Mouse (Mus musculus): ENCODE measurements around the gene Vwa1. TPM values are rescaled to one million over a fixed set of nuclear protein-coding genes. Genes with fewer than 3 reads are reported as not detected.

Vwa1 gene
- polyA plus RNA-seq (2017; shearing (Covaris generic)), result under 1 TPM in 1 of 2 experiments, not detected in 1; 0.25 TPM

DNA sequence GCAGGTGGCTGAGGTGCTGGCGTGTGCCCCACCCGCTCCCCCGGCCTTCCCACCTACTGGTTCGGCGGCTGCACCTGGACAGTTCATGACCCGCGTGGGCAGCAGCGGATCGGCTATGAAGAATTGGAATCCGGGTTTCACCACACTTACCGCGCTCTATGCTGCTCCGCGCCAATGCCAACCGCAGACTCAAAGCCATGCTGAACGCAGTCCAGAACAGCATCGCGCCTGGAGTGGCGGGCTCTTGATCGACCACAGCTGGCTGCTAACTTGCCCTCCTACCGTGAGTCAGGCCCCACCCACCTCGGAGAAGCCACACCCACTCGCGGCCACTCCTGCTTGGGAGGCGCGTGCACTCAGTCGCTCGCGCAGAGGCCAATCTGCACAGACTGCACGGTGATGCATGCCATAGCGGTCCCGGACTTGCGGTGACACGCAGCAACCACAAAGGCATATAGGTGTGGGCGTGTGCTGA is at the start of gene Vwa1:
Vwa1 (minus strand) TSS at position 419 of the 475 bp plus-strand sequence.

DNA sequence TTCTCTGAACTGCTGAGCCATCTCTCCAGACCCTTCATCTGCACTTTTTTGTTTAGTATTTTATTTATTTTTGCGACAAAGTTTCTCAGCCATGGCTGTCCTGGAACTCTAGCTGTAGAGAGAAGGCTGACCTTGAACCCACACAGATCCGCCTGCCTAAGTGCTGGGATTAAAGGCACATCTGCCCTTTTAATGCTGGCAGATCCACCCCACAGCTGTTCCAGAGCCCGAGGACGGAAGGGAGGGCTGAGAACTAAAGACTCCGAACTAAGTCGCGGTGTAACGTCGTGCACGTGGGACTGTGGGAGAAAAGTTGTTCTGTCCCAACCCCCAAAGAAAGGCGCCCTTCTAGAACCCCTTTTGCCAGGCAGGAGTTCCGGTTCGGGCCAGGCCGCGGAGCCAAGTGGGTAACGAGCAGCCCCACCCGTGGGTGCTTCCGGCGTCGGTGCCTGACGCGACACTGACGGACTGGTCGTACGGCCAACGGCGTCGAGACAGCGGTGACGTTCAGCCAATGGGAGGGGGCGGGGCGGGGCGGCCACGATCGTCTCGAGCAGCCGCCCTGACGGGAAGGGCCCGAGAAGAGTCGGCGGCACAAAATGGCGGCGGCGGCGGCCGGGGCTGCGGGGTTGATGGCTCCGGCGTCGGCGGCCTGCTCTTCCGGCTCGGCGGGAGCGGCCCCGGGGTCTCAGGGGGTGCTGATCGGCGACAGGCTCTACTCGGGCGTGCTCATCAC is 37.6 kb upstream of the Vwa1 start, which contains the start of gene Ccnl2:
Ccnl2 (plus strand) TSS at position 561 of the 736 bp plus-strand sequence.

DNA sequence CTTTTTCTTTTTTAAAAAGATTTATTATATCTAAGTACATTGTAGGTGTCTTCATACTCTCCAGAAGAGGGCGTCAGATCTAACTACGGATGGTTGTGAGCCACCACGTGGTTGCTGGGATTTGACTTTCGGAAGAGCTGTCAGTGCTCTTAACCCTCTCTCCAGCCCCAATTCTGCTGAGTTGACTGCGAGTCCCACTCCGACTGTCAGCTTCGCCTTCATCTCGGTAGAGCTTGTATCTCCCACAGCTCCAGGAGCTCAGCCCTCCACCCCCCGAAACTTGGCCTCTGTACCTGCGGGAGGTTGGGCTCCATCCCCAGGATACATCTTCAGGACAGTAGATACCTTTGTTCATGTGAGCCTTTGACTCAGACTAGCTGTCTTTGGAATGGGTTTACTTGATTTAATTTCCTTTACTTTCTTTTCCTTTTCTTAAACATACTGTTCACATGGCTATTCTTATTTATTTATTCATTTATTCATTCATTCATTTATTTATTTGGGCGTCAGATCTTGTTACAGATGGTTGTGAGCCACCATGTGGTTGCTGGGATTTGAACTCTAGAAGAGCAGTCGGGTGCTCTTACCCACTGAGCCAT is 28.3 kb upstream of the Vwa1 start, which contains the start of gene Mrpl20:
Mrpl20 (plus strand) TSS at position 138 of the 599 bp plus-strand sequence.

DNA sequence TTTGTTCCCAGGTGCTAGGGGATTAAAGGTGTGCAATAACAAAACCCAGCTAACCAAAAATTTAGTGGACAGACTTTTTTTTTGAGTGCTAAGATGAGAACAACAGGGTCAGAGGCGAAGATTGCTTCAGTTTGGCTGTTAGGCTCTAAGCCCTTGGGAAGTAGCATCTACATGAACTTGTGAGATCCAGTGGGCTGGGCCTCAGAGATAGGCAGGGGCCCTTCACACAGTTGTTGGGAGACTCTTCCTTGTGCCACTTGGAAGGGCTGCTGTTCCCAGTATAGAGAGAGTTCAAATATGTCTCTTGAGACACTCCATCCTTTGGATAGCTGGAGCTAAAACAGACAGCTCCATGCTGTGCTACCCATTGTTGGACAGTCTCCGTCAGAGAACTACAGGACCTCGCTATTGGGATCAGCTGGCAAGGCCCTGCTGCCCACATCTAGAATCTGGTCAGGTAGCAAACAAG is 15.6 kb upstream of the Vwa1 start, which contains the start of gene Ankrd65:
Ankrd65 (plus strand) TSS at position 419 of the 469 bp plus-strand sequence.

DNA sequence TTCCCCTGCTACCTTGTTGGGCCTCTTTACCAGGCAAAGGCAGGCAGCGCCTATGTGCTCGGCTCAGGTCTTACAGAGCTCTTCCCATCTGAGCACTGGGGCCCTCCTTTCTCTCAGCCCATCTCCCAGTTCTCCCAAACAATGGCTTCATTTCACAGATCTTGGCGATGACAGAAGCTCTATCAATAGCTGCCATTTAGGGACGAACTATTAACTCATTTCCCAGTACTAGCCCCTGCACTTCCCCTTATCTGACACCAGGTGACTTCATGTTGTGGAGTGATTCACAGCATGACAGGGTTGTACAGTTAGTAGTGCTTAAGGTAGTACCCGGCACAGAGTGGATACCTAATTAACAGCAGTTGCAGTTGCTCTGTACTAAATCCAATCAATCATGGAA is 11.3 kb upstream of the Vwa1 start, which contains the start of gene Tmem88b:
Tmem88b (minus strand) TSS at position 56 of the 400 bp plus-strand sequence.

DNA sequence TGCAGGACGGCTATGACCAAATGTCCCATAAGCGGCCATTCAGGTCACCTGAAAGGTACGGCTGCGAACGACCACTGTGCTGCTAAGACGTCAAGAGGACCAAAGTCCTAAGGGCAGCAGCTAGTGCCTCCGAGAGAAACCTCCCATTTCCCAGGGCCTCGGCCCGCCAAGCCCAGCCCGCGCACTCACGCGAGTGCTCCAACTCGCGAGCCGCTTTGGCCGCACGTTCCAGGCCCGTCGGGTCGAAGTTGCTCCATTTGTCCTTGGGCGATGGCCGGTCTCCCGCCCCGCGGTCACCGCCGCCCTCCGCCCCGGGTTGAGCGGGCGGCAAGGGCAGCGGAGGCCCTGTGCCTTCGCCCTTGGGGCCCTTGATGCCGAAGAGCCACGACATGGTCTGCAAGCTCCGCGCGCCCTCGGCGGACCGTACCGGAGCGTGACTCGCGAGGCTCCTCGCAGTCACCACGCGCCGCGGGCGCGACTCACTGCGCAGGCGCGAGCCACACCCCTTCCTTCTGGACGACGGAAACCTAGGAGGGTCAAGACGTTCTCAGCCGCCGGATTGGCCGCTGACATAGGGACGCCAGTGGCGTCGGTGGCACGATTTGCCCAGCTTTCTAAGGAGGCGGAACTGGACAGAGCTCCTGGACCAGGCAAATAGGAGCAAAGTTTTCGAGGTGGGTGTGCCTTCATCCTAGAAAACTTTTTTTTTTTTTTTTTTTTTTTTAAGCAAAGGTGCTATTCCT is 13.7 kb downstream of the Vwa1 start, which contains the start of gene Atad3a:
Atad3a (minus strand) TSS at position 481 of the 743 bp plus-strand sequence.

DNA sequence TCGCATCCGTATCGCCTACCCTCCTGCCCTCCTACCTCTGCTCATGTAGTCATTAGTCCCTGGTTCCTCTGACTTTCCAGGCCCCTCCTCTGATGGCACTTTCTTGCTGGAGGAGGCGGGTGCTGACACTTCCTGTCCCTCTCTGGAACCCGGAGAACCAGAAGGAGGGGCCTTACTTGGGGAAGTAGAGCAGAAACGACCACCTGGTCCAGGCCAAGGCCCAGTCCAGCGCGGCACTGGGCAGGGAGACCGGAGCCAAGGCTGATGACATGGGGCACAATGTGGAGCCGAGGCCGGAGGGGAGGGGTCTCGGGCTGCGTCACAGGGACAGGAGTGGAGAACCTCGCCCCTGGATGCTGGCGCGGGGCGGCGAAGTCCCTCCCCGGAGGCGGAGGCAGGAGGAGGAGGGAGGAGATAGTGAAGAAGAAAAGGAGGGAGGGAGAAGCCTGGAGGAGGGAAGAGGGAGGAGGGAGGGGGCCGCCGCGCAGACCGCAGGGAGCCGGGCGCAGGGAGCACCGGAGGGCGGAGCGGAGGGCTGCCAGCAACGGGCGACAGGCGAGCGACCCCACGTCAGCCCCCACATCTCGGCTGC is 40.1 kb downstream of the Vwa1 start, which contains the start of gene Tmem240:
Tmem240 (plus strand) TSS at position 451 of the 592 bp plus-strand sequence.

Other genes with a start within 250 kb of the Vwa1 start
- gene Nadk, start 212.3 kb downstream of the Vwa1 start, polyA plus RNA-seq (2017; shearing (Covaris generic)), result 100 to 1,000 TPM in 1 of 2 experiments, 10 to 100 TPM in 1; 95.0 to 127 TPM
- 10 to 100 TPM in 1 of 2 experiments, 1 to 10 TPM in 1; 8.8 to 10.8 TPM for gene Slc35e2, start 173.3 kb downstream of the Vwa1 start, polyA plus RNA-seq (2017; shearing (Covaris generic))
- gene Cdk11b, start 149.8 kb downstream of the Vwa1 start, polyA plus RNA-seq (2017; shearing (Covaris generic)), result 100 to 1,000 TPM; 107 to 146 TPM
- not detected for gene Gm10563, start 129.3 kb downstream of the Vwa1 start, polyA plus RNA-seq (2017; shearing (Covaris generic))
- gene Mmp23, start 121.3 kb downstream of the Vwa1 start, polyA plus RNA-seq (2017; shearing (Covaris generic)), result 1 to 10 TPM in 1 of 2 experiments, under 1 TPM in 1; 0.26 to 1.1 TPM
- gene Mib2, start 105.5 kb downstream of the Vwa1 start, polyA plus RNA-seq (2017; shearing (Covaris generic)), result 10 to 100 TPM; 21.5 to 27.7 TPM
- 10 to 100 TPM in 1 of 2 experiments, 1 to 10 TPM in 1; 7.2 to 41.1 TPM for gene Fndc10, start 80.4 kb downstream of the Vwa1 start, polyA plus RNA-seq (2017; shearing (Covaris generic))
- gene Ssu72, start 69.9 kb downstream of the Vwa1 start, polyA plus RNA-seq (2017; shearing (Covaris generic)), result 100 to 1,000 TPM; 177 to 184 TPM
- gene Tmem240, start 39.9 kb downstream of the Vwa1 start, polyA plus RNA-seq (2017; shearing (Covaris generic)), result 1 to 10 TPM; 1.2 to 1.5 TPM
- gene Atad3a, start 13.6 kb downstream of the Vwa1 start, polyA plus RNA-seq (2017; shearing (Covaris generic)), result 10 to 100 TPM; 45.1 to 52.5 TPM
- under 1 TPM in 1 of 2 experiments, not detected in 1; 0.05 TPM for gene Tmem88b, start 11.2 kb upstream of the Vwa1 start, polyA plus RNA-seq (2017; shearing (Covaris generic))
- under 1 TPM in 1 of 2 experiments, not detected in 1; 0.66 TPM for gene Ankrd65, start 15.7 kb upstream of the Vwa1 start, polyA plus RNA-seq (2017; shearing (Covaris generic))
- 100 to 1,000 TPM; 139 to 192 TPM for gene Mrpl20, start 28.2 kb upstream of the Vwa1 start, polyA plus RNA-seq (2017; shearing (Covaris generic))
- 100 to 1,000 TPM; 248 to 258 TPM for gene Ccnl2, start 37.8 kb upstream of the Vwa1 start, polyA plus RNA-seq (2017; shearing (Covaris generic))
- 100 to 1,000 TPM; 185 to 200 TPM for gene Aurkaip1, start 56.6 kb upstream of the Vwa1 start, polyA plus RNA-seq (2017; shearing (Covaris generic))
- gene Mxra8, start 65.0 kb upstream of the Vwa1 start, polyA plus RNA-seq (2017; shearing (Covaris generic)), result 1 to 10 TPM; 1.3 to 2.7 TPM
- gene Dvl1, start 72.7 kb upstream of the Vwa1 start, polyA plus RNA-seq (2017; shearing (Covaris generic)), result 10 to 100 TPM; 38.5 to 41.0 TPM
- under 1 TPM; 0.37 to 0.61 TPM for gene Tas1r3, start 88.7 kb upstream of the Vwa1 start, polyA plus RNA-seq (2017; shearing (Covaris generic))
- 10 to 100 TPM; 13.6 to 15.3 TPM for gene Cptp, start 94.7 kb upstream of the Vwa1 start, polyA plus RNA-seq (2017; shearing (Covaris generic))
- 100 to 1,000 TPM in 1 of 2 experiments, 10 to 100 TPM in 1; 98.2 to 112 TPM for gene Ints11, start 94.8 kb upstream of the Vwa1 start, polyA plus RNA-seq (2017; shearing (Covaris generic))
- gene Pusl1, start 117.1 kb upstream of the Vwa1 start, polyA plus RNA-seq (2017; shearing (Covaris generic)), result 10 to 100 TPM; 22.5 to 39.9 TPM
- 10 to 100 TPM; 16.0 to 29.5 TPM for gene Acap3, start 117.1 kb upstream of the Vwa1 start, polyA plus RNA-seq (2017; shearing (Covaris generic))
- 100 to 1,000 TPM; 140 to 160 TPM for gene Ube2j2, start 169.1 kb upstream of the Vwa1 start, polyA plus RNA-seq (2017; shearing (Covaris generic))
- 10 to 100 TPM; 15.8 to 29.0 TPM for gene C1qtnf12, start 187.6 kb upstream of the Vwa1 start, polyA plus RNA-seq (2017; shearing (Covaris generic))
- gene B3galt6, start 218.0 kb upstream of the Vwa1 start, polyA plus RNA-seq (2017; shearing (Covaris generic)), result 1 to 10 TPM; 7.4 to 9.5 TPM
- 100 to 1,000 TPM; 563 to 617 TPM for gene Sdf4, start 218.2 kb upstream of the Vwa1 start, polyA plus RNA-seq (2017; shearing (Covaris generic))
- gene Tnfrsf4, start 239.1 kb upstream of the Vwa1 start, polyA plus RNA-seq (2017; shearing (Covaris generic)), result 1,000 to 10,000 TPM in 1 of 2 experiments, 100 to 1,000 TPM in 1; 923 to 1,159 TPM

Data from activated CD4-positive, CD25-positive, alpha-beta regulatory T cell (primary cell).